Mouse (Mus musculus): ENCODE data around the gene Acaa1a. TPM values are rescaled to one million over a fixed set of nuclear protein-coding genes. Genes with fewer than 3 reads are reported as not detected.

Gene Acaa1a
- total and polyA plus RNA-seq, 3 experiments, result 72.4 to 107 (median 78.5) TPM

DNA sequence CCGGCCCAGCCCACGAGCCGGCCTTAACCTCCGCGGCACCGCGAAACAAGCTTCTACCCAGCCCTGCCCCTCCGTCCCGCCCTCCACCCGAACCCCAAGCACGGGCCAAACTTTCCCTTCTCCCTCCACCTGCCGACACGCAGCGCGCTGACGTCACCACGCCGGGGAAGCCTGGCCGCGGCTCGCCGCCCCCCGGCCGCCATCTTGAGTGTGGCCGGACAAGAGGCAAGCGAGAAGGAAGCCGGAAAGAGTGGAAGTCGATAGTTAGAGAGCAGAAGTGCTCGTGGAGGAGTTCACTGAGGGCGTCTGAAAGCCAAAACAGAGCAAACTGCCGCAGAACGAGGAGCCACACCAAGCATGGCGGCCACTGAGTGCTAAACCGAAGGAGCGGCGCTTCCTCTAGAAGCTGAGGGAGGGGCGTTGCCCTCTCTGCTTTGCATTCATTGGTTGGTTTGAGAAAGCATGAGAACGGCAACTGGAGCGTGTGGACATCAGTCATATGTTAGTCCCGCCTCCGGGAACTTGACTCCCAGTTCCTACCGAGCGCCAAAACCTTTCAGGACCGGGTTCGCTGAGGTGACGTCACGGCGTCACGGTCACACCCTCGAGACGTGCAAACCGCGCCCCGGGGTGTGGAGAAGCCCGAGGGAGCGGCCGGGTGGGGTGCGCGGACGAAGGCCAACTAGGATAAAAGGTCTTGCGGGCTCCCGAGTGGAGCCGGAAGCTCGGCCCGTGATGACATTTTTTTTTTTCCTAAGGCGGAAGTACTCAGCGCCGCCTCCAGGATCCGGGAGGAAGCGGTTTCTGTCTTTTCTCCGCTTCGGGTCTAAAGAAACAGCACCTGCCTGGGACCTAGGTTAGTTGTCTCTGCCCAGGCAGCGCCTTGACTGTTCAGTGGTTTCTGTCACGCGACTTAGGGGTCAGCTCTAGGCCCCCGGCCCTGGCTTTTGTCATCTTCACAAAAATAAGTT, 16.9 kb upstream of the Acaa1a start, which contains the start of gene Oxsr1:
Oxsr1 (minus strand) TSS at position 139 of the 971 bp plus-strand sequence.
- H3K36me3 ChIP-seq (ENCODE audit: control insufficient read depth, insufficient read depth, low read length), result peaks cover 3% of the 10 kb centered on the region; the same call in 1 of the 2 replicates
- intact Hi-C loops (cut with DNase I), result loop anchor here (2.0 to 5.0 kb wide), 2 partner anchors 18 to 35 kb away; partner anchors contain the start of genes Myd88 and Xylb
- H3K79me2 ChIP-seq (replicated peaks; ENCODE audit: control insufficient read depth, insufficient read depth, low read length), result peaks cover 5% of the 10 kb centered on the region
- peak within 1 kb of the TSS; percentile 89 for H3K4me3 ChIP-seq
- WGBS, result under 1% methylated on average over 70 of the region's 76 CpGs
- peak within 1 kb of the TSS; percentile 88 for H3K9ac ChIP-seq (ENCODE audit: low read depth, low read length)
- TF ChIP-seq CTCF (IDR thresholded peaks at IDR 0.05) (peak; percentile 77), EP300 (IDR thresholded peaks at IDR 0.05; ENCODE audit: insufficient read depth, low read depth, low read length) (peak; percentile 72; the same call in 1 of the 2 replicates), POLR2A (IDR thresholded peaks at IDR 0.05; ENCODE audit: insufficient read depth, low read depth, low read length) (peak; percentile 73)
- peaks cover 6% of the 10 kb centered on the region for H3K4me1 ChIP-seq (ENCODE audit: control insufficient read depth, insufficient read depth, low read length)
- DNase-seq, result peak; percentile 99 to 100
- peak within 1 kb of the TSS; percentile 100 for H3K27ac ChIP-seq
- H3K27me3 ChIP-seq (ENCODE audit: control insufficient read depth, insufficient read depth, low read length), result no peaks in the 10 kb centered on the region

DNA sequence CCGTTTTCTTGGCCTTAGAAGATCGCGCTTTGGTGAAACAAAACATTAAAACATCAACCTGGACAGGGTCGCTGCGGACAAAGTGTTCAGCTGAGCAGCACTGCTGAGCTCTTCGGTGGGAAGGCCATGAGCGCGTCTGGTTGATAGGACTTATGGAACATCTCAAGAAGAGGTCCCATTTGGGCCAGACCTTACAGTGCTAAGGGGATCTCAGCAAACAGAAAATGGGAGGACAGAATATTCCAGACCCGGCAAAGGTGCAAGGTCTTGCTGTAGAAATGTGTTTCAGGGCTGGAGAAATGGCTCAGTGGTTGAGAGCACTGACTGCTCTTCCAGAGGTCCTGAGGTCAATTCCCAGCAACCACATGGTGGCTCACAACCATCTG, 16.2 kb upstream of the Acaa1a start:
- peak overlapping the region; percentile 100 for H3K27ac ChIP-seq
- TF ChIP-seq EP300 (IDR thresholded peaks at IDR 0.05; ENCODE audit: insufficient read depth, low read depth, low read length), result no peak
- TF ChIP-seq POLR2A (IDR thresholded peaks at IDR 0.05; ENCODE audit: insufficient read depth, low read depth, low read length), result no peak
- TF ChIP-seq CTCF (IDR thresholded peaks at IDR 0.05), result no peak
- 2% methylated on average over 9 of the region's 9 CpGs for WGBS
- H3K36me3 ChIP-seq (ENCODE audit: control insufficient read depth, insufficient read depth, low read length), result peaks cover 3% of the 10 kb centered on the region; the same call in 1 of the 2 replicates
- H3K9ac ChIP-seq (ENCODE audit: low read depth, low read length), result peak overlapping the region; percentile 67
- H3K27me3 ChIP-seq (ENCODE audit: control insufficient read depth, insufficient read depth, low read length), result no peaks in the 10 kb centered on the region
- H3K4me1 ChIP-seq (ENCODE audit: control insufficient read depth, insufficient read depth, low read length), result peaks cover 6% of the 10 kb centered on the region
- DNase-seq, result no peak
- peaks cover 4% of the 10 kb centered on the region for H3K79me2 ChIP-seq (replicated peaks; ENCODE audit: control insufficient read depth, insufficient read depth, low read length)
- intact Hi-C loops (cut with DNase I), result loop anchor here (2.0 to 5.0 kb wide), 2 partner anchors 18 to 34 kb away; partner anchors contain the start of genes Myd88 and Xylb
- peak overlapping the region; percentile 89 for H3K4me3 ChIP-seq

DNA sequence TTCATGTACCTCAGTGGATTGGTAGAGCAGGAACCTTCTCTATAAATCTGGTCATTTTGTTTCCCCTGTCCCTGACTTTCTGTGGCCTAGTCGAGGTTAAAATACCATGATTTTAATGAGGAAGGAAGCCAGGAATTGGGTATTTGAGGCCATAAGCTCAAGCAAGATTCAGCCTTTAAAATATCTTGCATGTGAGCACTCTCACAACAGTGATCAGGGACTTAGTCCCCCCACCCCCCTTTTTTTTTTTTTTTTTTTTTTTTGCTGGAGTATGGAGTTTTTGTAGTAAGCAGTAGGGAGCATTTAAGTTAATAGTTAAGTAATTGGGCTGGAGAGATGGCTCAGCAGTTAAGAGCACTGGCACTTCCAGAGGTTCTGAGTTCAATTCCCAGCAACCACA, 15.3 kb upstream of the Acaa1a start:
- Histone ChIP-seq H3K36me3 (ENCODE audit: control insufficient read depth, insufficient read depth, low read length) (peaks cover 3% of the 10 kb centered on the region; the same call in 1 of the 2 replicates), H3K79me2 (replicated peaks; ENCODE audit: control insufficient read depth, insufficient read depth, low read length) (peaks cover 2% of the 10 kb centered on the region), H3K4me1 (ENCODE audit: control insufficient read depth, insufficient read depth, low read length) (peaks cover 6% of the 10 kb centered on the region), H3K27ac (no peak overlapping the region), H3K4me3 (no peak overlapping the region), H3K9ac (ENCODE audit: low read depth, low read length) (no peak overlapping the region), H3K27me3 (ENCODE audit: control insufficient read depth, insufficient read depth, low read length) (no peaks in the 10 kb centered on the region)
- intact Hi-C loops (cut with DNase I), result loop anchor here (5.0 kb wide), 1 partner anchor 33 kb away; the partner anchor contains the start of gene Xylb
- no peak for DNase-seq
- TF ChIP-seq EP300 (IDR thresholded peaks at IDR 0.05; ENCODE audit: insufficient read depth, low read depth, low read length), result no peak
- no peak for TF ChIP-seq POLR2A (IDR thresholded peaks at IDR 0.05; ENCODE audit: insufficient read depth, low read depth, low read length)
- TF ChIP-seq CTCF (IDR thresholded peaks at IDR 0.05), result no peak
- WGBS, result 57% methylated on average over 1 of the region's 1 CpGs

DNA sequence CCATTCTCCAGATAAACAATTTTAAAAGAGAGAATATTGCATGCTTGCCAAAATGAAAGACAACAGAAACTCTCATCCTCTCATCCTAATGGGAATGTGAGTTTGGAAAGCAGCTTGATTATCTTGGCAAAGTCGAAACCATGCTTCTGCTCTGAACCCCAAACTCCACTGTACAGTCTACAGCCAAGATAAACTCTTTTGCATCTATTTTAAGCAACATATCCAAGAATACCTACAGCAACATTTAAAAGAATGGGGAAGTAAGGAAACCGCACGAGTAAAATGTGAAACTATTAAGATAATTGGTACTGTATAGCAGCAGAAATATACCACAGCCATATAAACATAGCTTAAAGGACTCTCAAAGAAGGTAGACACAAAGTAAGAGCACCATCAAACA, 11.0 kb upstream of the Acaa1a start:
- Histone ChIP-seq H3K4me1 (ENCODE audit: control insufficient read depth, insufficient read depth, low read length) (no peaks in the 10 kb centered on the region), H3K36me3 (ENCODE audit: control insufficient read depth, insufficient read depth, low read length) (no peaks in the 10 kb centered on the region), H3K27ac (no peak overlapping the region), H3K79me2 (replicated peaks; ENCODE audit: control insufficient read depth, insufficient read depth, low read length) (no peaks in the 10 kb centered on the region), H3K9ac (ENCODE audit: low read depth, low read length) (no peak overlapping the region), H3K4me3 (no peak overlapping the region), H3K27me3 (ENCODE audit: control insufficient read depth, insufficient read depth, low read length) (no peaks in the 10 kb centered on the region)
- intact Hi-C loops (cut with DNase I), result no loop called here
- WGBS, result 19% methylated on average over 3 of the region's 3 CpGs
- no peak for TF ChIP-seq CTCF (IDR thresholded peaks at IDR 0.05)
- TF ChIP-seq POLR2A (IDR thresholded peaks at IDR 0.05; ENCODE audit: insufficient read depth, low read depth, low read length), result no peak
- TF ChIP-seq EP300 (IDR thresholded peaks at IDR 0.05; ENCODE audit: insufficient read depth, low read depth, low read length), result no peak
- DNase-seq, result no peak

DNA sequence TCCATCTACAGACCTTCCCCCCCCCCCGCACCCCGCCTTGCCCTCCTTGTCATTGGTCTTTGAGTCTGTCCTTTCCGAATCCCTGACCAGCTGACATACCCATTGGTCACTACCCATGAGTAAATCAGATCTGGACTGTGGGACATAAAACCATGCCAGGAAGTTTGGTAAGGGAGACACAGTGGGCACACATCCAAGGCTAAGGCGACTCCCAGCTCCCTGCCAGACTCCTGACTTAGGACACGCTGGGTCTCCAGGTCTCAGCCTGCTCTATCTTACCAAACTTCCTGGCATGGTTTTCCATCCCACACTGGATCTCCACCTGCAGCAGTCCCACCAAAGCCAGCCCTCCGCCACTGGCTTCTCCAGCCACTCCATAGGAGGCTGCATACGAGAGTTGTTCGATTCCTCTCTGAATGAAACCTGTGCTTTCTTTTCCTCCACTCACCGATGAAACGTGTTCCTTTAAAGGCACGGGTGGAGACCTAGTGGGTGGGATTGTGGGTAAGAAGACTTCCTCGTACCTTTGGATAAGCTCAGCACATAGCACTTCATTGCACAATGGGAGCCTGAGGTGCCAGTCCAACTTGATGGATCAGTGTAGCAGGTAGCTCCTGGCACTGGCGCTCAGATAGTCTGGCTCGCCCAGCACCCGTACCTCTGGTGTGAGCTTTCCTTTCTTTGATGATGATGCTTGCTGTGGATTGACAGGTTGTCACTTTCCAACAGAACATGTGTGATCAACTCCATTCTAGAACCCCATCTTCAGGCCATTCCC, 9.1 kb upstream of the Acaa1a start:
- no peaks in the 10 kb centered on the region for H3K36me3 ChIP-seq (ENCODE audit: control insufficient read depth, insufficient read depth, low read length)
- 77% methylated on average over 15 of the region's 15 CpGs for WGBS
- H3K27ac ChIP-seq, result no peak overlapping the region
- no peaks in the 10 kb centered on the region for H3K79me2 ChIP-seq (replicated peaks; ENCODE audit: control insufficient read depth, insufficient read depth, low read length)
- DNase-seq, result no peak
- H3K4me3 ChIP-seq, result no peak overlapping the region
- intact Hi-C loops (cut with DNase I), result no loop called here
- H3K4me1 ChIP-seq (ENCODE audit: control insufficient read depth, insufficient read depth, low read length), result peaks cover 9% of the 10 kb centered on the region; the same call in 1 of the 2 replicates
- H3K27me3 ChIP-seq (ENCODE audit: control insufficient read depth, insufficient read depth, low read length), result no peaks in the 10 kb centered on the region
- TF ChIP-seq POLR2A (IDR thresholded peaks at IDR 0.05; ENCODE audit: insufficient read depth, low read depth, low read length) (no peak), CTCF (IDR thresholded peaks at IDR 0.05) (no peak), EP300 (IDR thresholded peaks at IDR 0.05; ENCODE audit: insufficient read depth, low read depth, low read length) (no peak)
- no peak overlapping the region for H3K9ac ChIP-seq (ENCODE audit: low read depth, low read length)
